Mouse (Mus musculus): ENCODE measurements around the gene Dnm3.

GRCm38 (mm10) chr1:162458711-162459110, 19.1 kb downstream of the Dnm3 start:
- no peak for TF ChIP-seq USF1 (IDR thresholded peaks at IDR 0.05; ENCODE audit: low read depth)
- no peak for TF ChIP-seq CTCF (IDR thresholded peaks at IDR 0.05; ENCODE audit: control insufficient read depth, insufficient read depth, insufficient read length)
- TF ChIP-seq MAX (IDR thresholded peaks at IDR 0.05), result no peak
- TF ChIP-seq MYOG (IDR thresholded peaks at IDR 0.05; ENCODE audit: control insufficient read depth, extremely low read depth, insufficient read length), result no peak

All from C2C12 (cell line).